Mouse (Mus musculus): ENCODE results near the gene Gm572.
A peak's percentile ranks its signal among the peaks of the same experiment; 100 is the strongest.

GRCm38 (mm10) chr4:148607758-148608157 is 35.4 kb upstream of the Gm572 start:
- TF ChIP-seq USF1 (IDR thresholded peaks at IDR 0.05; ENCODE audit: low read depth) (no peak), CTCF (IDR thresholded peaks at IDR 0.05; ENCODE audit: control insufficient read depth, insufficient read depth, insufficient read length) (peak; percentile 54), MAX (IDR thresholded peaks at IDR 0.05) (no peak), MYOD1 (IDR thresholded peaks at IDR 0.05; ENCODE audit: control insufficient read depth, insufficient read length, low read depth) (no peak), MYOG (IDR thresholded peaks at IDR 0.05; ENCODE audit: control insufficient read depth, extremely low read depth, insufficient read length) (no peak), CEBPB (IDR thresholded peaks at IDR 0.05; ENCODE audit: low read depth) (no peak), FOSL1 (IDR thresholded peaks at IDR 0.05; ENCODE audit: insufficient read depth, low read length, poor library complexity, severe bottlenecking) (no peak)
